Mouse (Mus musculus) layer of hippocampus, adult 6 months (tissue): ENCODE measurements around the gene Diras1. TPM values are rescaled to one million over a fixed set of nuclear protein-coding genes. Genes with fewer than 3 reads are reported as not detected.

Experiments
- long read RNA-seq, 2 experiments: library from polyadenylated mRNA; unstranded; transcript quantifications; one replicate each; pipeline ENCODE4 v2.0.0; 2019 to 2020
- polyA plus RNA-seq: library from polyadenylated mRNA; unstranded; fragments of <200 nt; fragmentation: Nextera tagmentation; gene quantifications from 2 replicates; pipeline ENCODE4 v1.2.3, GENCODE M21; 2021

Gene Diras1
- 47.4 and 57.4 TPM in 2 replicates for polyA plus RNA-seq
- long read RNA-seq, experiment 1, transcript Diras1-201 (2 exons, 2,953 nt) = major isoform, 17 of 30 reads
- long read RNA-seq, experiment 1, partial matches to known transcripts = 0 of 30 reads
- long read RNA-seq, experiment 1, other reads (novel, unspliced or antisense) = 13 of 30 reads
- long read RNA-seq, experiment 2, transcript Diras1-201 (2 exons, 2,953 nt) = major isoform, 274 of 289 reads
- long read RNA-seq, experiment 2, partial matches to known transcripts = 0 of 289 reads
- long read RNA-seq, experiment 2, other reads (novel, unspliced or antisense) = 15 of 289 reads

GRCm38 (mm10) chr10:81025639-81026275 is at the start of gene Diras1:
TSS of gene Diras1 (minus strand) at chr10:81025662.

GRCm38 (mm10) chr10:81069836-81070235 is 44.4 kb upstream of the Diras1 start, which contains the start of gene Thop1:
TSS of gene Thop1 (plus strand) at chr10:81070035.

GRCm38 (mm10) chr10:81059603-81060543 is 34.4 kb upstream of the Diras1 start, which contains the start of gene Sgta:
TSS of gene Sgta (minus strand) at chr10:81060181.

GRCm38 (mm10) chr10:81036988-81037580 is 11.6 kb upstream of the Diras1 start, which contains the start of gene Slc39a3:
TSS of gene Slc39a3 (minus strand) at chr10:81037426.

GRCm38 (mm10) chr10:81014393-81015384 is 10.8 kb downstream of the Diras1 start, which contains the start of gene Gng7:
TSS of gene Gng7 (minus strand) at chr10:81014945.

Other genes with a start within 250 kb of the Diras1 start
- gene Sf3a2, start 227.5 kb downstream of the Diras1 start, polyA plus RNA-seq = 9.3 and 13.8 TPM in 2 replicates
- 96.0 and 103 TPM in 2 replicates for gene Plekhj1, start 227.0 kb downstream of the Diras1 start, polyA plus RNA-seq
- gene Amh, start 220.4 kb downstream of the Diras1 start, polyA plus RNA-seq = not detected in 2 replicates
- gene Jsrp1, start 212.2 kb downstream of the Diras1 start, polyA plus RNA-seq = 7.5 and 7.7 TPM in 2 replicates
- 2,817 and 2,885 TPM in 2 replicates for gene Oaz1, start 199.0 kb downstream of the Diras1 start, polyA plus RNA-seq
- gene Lingo3, start 181.6 kb downstream of the Diras1 start, polyA plus RNA-seq = 19.6 and 26.3 TPM in 2 replicates
- gene Lsm7, start 170.5 kb downstream of the Diras1 start, polyA plus RNA-seq = 326 and 354 TPM in 2 replicates
- 16.5 and 20.9 TPM in 2 replicates for gene Sppl2b, start 170.4 kb downstream of the Diras1 start, polyA plus RNA-seq
- 0.33 and 0.35 TPM in 2 replicates for gene Tmprss9, start 153.8 kb downstream of the Diras1 start, polyA plus RNA-seq
- gene Timm13, start 124.7 kb downstream of the Diras1 start, polyA plus RNA-seq = 632 and 637 TPM in 2 replicates
- gene Lmnb2, start 107.4 kb downstream of the Diras1 start, polyA plus RNA-seq = 3.1 and 3.8 TPM in 2 replicates
- gene Gadd45b, start 95.6 kb downstream of the Diras1 start, polyA plus RNA-seq = 12.5 and 16.0 TPM in 2 replicates
- gene Gng7, start 10.7 kb downstream of the Diras1 start, polyA plus RNA-seq = 55.3 and 58.1 TPM in 2 replicates
- 33.3 and 38.9 TPM in 2 replicates for gene Slc39a3, start 11.8 kb upstream of the Diras1 start, polyA plus RNA-seq
- 251 and 255 TPM in 2 replicates for gene Sgta, start 34.5 kb upstream of the Diras1 start, polyA plus RNA-seq
- gene Thop1, start 44.4 kb upstream of the Diras1 start, polyA plus RNA-seq = 19.6 and 20.0 TPM in 2 replicates
- gene Creb3l3, start 73.2 kb upstream of the Diras1 start, polyA plus RNA-seq = 1.1 and 1.4 TPM in 2 replicates
- gene Map2k2, start 80.3 kb upstream of the Diras1 start, polyA plus RNA-seq = 109 and 133 TPM in 2 replicates
- gene Zbtb7a, start 109.6 kb upstream of the Diras1 start, polyA plus RNA-seq = 87.7 and 94.4 TPM in 2 replicates
- gene Pias4, start 142.3 kb upstream of the Diras1 start, polyA plus RNA-seq = 15.8 and 17.3 TPM in 2 replicates
- gene Eef2, start 151.0 kb upstream of the Diras1 start, polyA plus RNA-seq = 609 and 694 TPM in 2 replicates
- 3.5 and 5.3 TPM in 2 replicates for gene Dapk3, start 157.3 kb upstream of the Diras1 start, polyA plus RNA-seq
- not detected in 2 replicates for gene 4930442H23Rik, start 158.2 kb upstream of the Diras1 start, polyA plus RNA-seq
- not detected in 2 replicates for gene Nmrk2, start 176.4 kb upstream of the Diras1 start, polyA plus RNA-seq
- 47.2 and 52.7 TPM in 2 replicates for gene Atcay, start 205.2 kb upstream of the Diras1 start, polyA plus RNA-seq
- 33.7 and 36.7 TPM in 2 replicates for gene Zfr2, start 207.5 kb upstream of the Diras1 start, polyA plus RNA-seq
- 145 and 170 TPM in 2 replicates for gene Matk, start 227.3 kb upstream of the Diras1 start, polyA plus RNA-seq
- gene Mrpl54, start 241.3 kb upstream of the Diras1 start, polyA plus RNA-seq = 119 and 122 TPM in 2 replicates
- gene Apba3, start 241.3 kb upstream of the Diras1 start, polyA plus RNA-seq = 20.9 and 24.9 TPM in 2 replicates